Mouse (Mus musculus) CH12.LX (cell line): ENCODE measurements at regions not wholly inside any gene's neighbourhood (a gene's known extent, or its start where the extent isn't known, plus 50 kb on each side); places are given as distances from the start of the nearest gene placed in this dataset.

ENCODE experiments used
- CTCF ChIP-seq, 2 experiments: IDR thresholded peaks in 1 of 2; conservative IDR thresholded peaks in 1 of 2; 2 replicates each; pipeline ENCODE4 v1.5.1; 2011 to 2012; ENCODE audit warnings: low read depth in 2 of 2, low read length in 2 of 2, improper control_type of control experiment in 1 of 2, inconsistent platforms in 1 of 2, mild to moderate bottlenecking in 1 of 2, moderate library complexity in 1 of 2
- EP300 ChIP-seq: IDR thresholded peaks from 2 replicates; pipeline ENCODE4 v1.6.1; 2011; ENCODE audit warnings: low read length, improper control_type of control experiment
- KAT2A ChIP-seq: IDR thresholded peaks from 2 replicates; pipeline ENCODE4 v1.6.1; 2012; ENCODE audit warnings: low read length, improper control_type of control experiment, inconsistent platforms; ENCODE audit not compliant: insufficient replicate concordance
- MAX ChIP-seq: IDR thresholded peaks from 2 replicates; pipeline ENCODE4 v1.6.1; 2011; ENCODE audit warnings: low read length, improper control_type of control experiment
- POLR2AphosphoS2 ChIP-seq: IDR thresholded peaks from 2 replicates; pipeline ENCODE4 v1.6.1; 2011; ENCODE audit warnings: low read depth, low read length, improper control_type of control experiment
- RAD21 ChIP-seq: IDR thresholded peaks from 2 replicates; pipeline ENCODE4 v1.6.1; 2011; ENCODE audit warnings: low read depth, mild to moderate bottlenecking, low read length, improper control_type of control experiment, moderate library complexity

- no peak for TF ChIP-seq CTCF (conservative IDR thresholded peaks at IDR 0.05 in 1 of 2, IDR thresholded peaks at IDR 0.05 in 1 of 2; ENCODE audit: low read depth in 2 of 2, low read length in 2 of 2)
- no peak for TF ChIP-seq POLR2AphosphoS2
- TF ChIP-seq RAD21, result no peak
- no peak for TF ChIP-seq KAT2A
- TF ChIP-seq EP300, result no peak
- TF ChIP-seq MAX, result no peak
Observed at GRCm38 (mm10) chr17:51653881-51654280, 179.2 kb downstream of the Satb1 start.
